Mouse (Mus musculus): ENCODE data around the gene Wbp1.
A peak's percentile ranks its signal among the peaks of the same experiment; 100 is the strongest.
"Not testable (repeated sequence)": the region's sequence is repeated elsewhere in the genome, so short reads cannot be mapped to it uniquely, and the experiment has no call there.

Gene Wbp1

GRCm38 (mm10) chr6:83120930-83121862 is at the start of gene Wbp1:
Wbp1 (minus strand) TSS chr6:83121559.
- DNase-seq, result peak; percentile 86 to 94

DNA sequence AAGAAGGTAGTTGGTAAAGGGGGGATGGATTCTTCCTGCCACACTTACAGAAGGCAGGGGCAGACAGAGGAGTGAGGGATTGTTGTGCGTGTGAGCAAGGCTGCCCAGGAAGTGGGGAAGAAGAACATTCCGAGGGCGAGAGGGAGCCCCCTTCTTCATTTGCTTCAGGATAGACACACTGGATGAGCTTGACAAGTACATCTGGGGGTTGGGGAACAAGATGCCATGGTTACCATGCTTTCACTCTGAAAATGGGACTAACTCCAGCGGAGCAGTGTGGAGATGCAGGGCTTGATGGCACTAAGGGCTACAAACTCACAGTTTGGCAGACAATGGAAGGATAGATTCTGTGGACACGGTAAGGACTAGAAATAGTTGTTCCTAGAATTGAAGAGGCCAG is 49.7 kb upstream of the Wbp1 start:
- no peak for DNase-seq

- no peak for DNase-seq
These were observed 48.5 kb upstream of the Wbp1 start for GRCm38 (mm10) chr6:83169872-83170271.

DNA sequence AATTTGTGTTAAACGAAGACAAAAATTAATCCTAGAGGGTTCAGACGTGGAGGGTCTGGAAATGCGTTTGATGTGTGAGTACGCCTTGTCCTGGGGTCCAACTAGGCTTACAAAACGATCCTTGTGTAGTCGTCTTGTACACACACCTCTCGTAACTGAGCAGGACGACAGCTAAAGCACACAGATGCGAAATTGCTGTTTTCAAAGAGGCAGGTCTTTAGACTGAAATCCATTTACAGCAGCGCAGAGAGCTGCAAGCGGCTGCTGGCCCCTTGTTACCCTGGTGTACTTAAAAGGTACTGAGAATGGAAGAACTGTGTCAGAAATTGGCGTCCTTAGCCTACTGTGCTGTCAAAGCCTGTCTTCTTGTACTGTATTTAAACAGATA is 44.9 kb upstream of the Wbp1 start:
- no peak for DNase-seq

- peak; percentile 92 to 93 for DNase-seq
These were observed 44.4 kb upstream of the Wbp1 start, which contains the start of gene Dctn1 for GRCm38 (mm10) chr6:83165607-83166242. Dctn1 (plus strand) TSS chr6:83165920.

DNA sequence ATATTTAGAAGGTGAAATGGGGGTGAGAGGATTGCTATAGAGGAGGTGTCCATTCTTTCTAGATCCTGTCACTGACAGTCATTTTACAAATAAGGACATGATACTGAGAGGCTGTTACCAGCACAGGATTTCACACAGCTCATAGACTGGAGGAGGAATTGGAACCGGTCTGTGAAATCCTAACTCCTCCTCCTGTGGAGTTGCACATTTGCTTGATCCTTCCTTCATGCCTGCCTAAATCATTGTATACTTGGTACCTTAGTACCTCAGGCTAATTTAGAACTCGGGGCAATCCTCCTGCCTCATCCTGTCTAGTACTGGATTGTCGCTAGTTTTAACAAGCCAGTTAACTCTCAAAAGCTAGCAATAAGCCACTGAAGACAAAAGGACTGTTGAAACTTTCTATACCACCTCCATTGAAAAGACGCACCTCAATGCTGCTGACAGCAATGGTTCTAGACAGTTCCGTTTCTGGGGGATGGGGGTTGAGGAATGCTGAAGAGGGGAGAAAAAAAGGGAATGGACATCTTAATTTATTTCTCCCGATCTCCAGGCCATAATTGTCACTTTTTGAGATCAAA is 43.8 kb upstream of the Wbp1 start:
- no peak for DNase-seq

DNA sequence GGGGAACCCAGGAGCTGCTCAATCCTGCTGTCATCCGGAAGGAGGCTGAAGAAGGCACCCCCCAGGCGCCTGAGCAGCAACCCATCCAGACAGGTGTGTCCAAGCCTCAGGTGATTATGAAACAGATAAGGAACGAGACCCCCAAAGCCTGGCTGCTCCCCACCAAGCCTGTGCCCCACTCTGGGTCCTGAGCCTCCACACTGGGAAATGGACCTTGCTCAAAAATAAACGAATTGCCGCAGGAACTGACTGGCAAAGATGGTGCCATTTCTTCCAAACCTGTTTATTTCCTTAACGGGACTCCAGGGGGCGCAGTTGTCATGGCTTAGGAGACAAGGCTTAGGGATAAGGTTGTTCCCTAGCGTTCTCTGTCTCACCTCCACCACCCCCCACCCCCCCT is 41.3 kb upstream of the Wbp1 start:
- peak; percentile 41 to 43 for DNase-seq

GRCm38 (mm10) chr6:83161921-83162641 is 40.7 kb upstream of the Wbp1 start:
- DNase-seq, result peak in 1 of 2 experiments; percentile 23

DNA sequence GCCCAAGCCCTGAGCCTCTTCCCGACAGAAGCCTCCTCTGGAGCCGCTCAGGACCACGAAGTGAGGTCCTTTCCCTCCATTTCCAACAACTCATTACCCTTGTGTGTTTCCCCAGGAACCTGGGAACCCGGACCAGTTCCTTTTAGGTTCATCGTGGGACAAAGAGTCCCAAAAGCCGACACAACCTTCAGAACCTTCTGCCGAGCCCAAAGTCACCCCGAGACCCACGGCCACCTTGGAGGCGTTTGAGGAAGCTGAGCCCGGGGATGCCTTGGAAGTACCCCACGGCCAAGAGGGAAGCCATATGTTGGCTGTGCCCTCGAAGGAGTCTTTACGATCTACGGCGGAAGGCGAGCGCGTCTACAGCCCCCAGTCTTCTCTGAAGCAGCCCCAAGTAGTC is 40.1 kb upstream of the Wbp1 start:
- no peak for DNase-seq

DNA sequence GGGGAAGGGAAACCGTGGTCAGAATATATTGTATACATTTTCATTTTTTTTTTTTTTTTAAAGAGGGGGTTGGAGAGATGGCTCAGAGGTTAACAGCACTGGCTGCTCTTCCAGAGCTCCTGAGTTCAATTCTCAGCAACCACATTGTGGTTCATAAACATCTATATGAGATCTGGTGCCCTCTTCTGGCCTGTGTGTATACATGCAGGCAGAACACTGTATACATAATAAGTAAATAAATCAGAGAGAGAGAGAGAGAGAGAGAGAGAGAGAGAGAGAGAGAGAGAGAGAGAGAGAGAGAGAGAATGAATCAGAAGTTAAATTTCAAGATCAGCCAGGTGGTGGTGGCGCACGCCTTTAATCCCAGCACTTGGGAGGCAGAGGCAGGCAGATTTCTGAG is 38.1 kb upstream of the Wbp1 start:
- DNase-seq, result not testable (repeated sequence)

DNA sequence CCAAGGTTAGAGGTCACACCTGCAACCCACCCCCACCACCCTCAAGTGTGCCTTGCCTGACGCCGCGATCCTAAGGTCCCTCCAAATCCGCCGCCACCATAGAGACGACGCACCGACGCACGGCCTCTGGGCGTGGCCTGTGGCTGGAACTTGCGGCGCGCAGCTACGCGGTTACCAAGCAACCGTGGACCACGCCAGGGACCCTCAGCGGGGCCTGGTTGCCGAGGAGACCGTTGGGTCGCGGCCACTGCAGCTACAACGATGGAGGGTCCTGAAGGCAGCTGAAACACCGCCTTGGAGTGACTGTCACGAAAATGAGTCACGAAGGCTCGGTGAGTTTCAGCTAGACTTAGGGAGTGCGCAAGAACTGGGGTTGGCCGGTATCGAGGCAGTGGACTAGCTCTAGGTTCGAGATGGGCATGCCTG is 34.9 kb upstream of the Wbp1 start, which contains the start of the genes Wdr54 and 1700003E16Rik:
Gene Wdr54, minus strand, starts transcription at position 139 of the 426 bp plus-strand sequence.
Gene 1700003E16Rik, plus strand, starts transcription at position 146 of the 426 bp plus-strand sequence.
- peak; percentile 30 to 54 for DNase-seq

GRCm38 (mm10) chr6:83155552-83156238 is 34.3 kb upstream of the Wbp1 start:
- DNase-seq, result no peak

GRCm38 (mm10) chr6:83153485-83153884 is 32.1 kb upstream of the Wbp1 start:
- DNase-seq, result no peak

DNA sequence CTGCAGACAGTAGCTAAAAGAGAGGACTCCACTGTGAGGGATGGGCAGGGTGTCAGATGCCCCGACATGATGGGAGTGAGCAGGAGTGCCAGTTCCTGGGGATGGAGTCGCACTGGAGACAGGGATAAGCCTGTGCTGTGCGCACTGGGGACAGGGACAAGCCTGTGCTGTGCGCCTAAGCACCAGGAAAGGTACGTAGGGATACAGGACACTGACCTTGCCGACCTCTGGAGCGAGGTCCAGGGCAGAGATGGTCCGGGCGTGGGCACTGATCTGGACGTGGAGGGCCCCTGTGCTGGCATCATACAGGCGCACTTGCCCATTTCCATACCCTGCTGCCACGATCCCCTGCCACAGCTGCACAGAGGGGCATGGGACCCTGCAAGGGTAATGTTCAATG is 31.7 kb upstream of the Wbp1 start:
- no peak for DNase-seq

DNA sequence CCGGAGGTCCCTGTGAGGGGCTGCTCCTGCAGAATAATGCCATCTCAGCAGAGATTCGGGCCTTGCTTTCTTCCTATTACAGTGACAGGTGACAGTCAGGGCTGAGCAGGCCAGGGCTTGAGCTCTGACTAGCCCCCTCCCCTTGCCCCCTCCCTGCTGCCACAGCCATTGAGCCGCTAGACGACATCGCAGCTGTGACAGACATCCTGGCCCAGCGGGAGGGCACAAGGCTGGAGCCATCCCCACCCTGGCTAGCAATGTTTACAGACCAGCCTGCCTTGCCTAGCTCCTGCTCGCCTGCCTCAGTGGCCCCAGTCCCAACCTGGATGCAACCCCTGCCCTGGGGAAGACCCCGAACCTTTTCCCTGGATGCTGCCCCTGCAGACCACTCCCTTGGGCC is 30.4 kb upstream of the Wbp1 start:
- DNase-seq, result no peak

- DNase-seq, result no peak
These were observed 25.9 kb upstream of the Wbp1 start for GRCm38 (mm10) chr6:83147280-83147679.

DNA sequence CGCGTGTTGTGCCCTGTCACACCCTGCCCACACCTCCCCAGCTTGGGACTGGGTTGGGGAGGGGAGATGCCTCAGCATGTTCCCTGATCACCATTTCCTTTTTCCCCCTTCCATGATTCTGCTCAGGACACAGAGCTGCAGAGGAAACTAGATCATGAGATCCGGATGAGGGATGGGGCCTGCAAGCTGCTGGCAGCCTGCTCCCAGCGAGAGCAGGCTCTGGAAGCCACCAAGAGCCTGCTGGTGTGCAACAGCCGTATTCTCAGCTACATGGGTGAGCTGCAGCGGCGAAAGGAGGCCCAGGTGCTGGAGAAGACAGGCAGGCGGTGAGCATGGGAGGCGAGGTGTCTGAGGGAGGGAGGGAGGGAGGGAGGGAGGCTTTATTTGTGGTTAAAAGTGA is 24.4 kb upstream of the Wbp1 start:
- no peak for DNase-seq

DNA sequence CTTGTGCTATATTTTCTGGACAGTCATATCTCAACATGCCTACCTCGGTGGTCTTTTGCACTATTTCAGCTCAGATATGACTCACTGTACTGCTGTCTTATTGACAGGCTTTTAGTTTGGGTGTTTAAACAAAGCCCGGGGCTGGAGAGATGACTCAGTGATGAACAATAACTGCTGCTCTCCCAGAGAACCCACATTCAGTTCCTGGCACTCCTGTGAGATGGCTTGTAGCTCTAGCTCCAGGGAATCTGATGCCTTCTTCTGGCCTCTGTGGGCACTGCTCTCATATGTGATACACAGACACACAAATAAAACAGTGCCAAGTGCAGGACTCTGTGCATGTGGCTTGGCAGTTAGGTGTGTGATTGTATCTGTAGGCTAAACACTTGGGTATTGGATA is 23.9 kb upstream of the Wbp1 start:
- no peak for DNase-seq

DNA sequence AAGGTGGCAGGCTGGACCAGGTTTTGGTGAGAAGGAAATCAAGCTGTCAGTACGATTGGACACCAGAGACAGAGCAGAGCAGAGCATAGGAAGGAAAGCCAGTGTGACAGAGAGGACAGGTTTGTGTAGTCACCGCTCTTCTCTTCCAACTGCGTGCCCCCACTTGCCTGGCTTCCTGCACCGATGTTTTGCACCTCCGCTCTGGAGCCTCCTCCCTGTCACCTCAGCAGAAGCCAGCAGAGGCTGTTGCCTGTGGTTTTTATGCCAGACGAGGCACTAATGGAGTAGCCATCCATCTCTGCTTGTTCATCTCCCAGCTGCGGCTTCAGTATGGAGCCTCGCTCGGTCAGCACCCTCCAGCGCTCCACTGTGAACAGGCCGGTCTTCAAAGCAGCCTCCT is 21.5 kb upstream of the Wbp1 start:
- no peak for DNase-seq

DNA sequence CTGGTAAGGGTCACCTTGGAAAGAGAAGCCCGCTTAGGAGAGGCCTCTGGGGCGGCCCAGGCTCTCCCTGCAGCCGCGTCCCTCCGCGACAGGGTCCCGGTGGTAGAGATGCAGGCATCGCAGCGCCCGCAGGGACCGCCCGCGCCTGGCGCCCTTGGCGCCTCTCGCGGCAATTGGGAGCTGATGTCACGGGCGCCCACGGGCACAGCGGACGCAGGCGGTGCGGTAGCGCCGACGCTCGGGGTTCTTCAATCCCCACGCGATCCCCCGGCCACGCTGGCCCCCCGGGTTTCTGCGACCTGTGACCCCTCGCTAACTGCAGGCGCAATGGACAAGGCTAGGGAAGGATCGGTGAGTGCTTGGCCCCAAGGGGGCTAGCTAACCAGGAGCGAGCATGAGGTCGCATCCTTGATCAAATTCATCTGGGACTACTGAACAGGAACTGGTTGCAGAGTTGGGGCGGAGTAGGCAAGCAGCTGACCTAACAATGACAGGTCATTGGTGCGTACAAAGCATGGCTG is 20.9 kb upstream of the Wbp1 start:
- DNase-seq, result peak in 1 of 2 experiments; percentile 19

GRCm38 (mm10) chr6:83141636-83142035 is 20.3 kb upstream of the Wbp1 start:
- DNase-seq, result no peak

DNA sequence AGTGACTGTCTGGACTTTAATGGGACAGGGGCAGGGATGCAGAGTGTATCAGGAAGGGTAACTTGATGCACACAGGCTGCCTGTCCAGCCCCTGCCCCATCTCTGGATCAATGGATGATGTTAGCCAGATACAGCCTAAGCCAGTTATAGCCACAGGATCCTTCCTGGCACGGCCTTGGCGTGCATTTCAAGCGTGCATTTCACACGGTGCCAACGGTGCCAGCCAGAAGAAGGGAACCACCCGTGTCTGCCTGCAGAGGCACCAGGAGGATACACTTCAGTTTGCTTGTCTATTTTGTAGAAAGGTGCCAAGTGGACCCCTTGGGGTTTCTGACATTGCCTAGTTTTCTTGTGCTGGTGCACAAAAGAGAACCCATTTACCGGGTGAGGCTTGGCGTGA is 18.7 kb upstream of the Wbp1 start:
- DNase-seq, result no peak
